Mouse (Mus musculus) heart, embryonic 13.5 days (tissue): ENCODE results near the gene Ube2k. TPM values are rescaled to one million over a fixed set of nuclear protein-coding genes. Genes with fewer than 3 reads are reported as not detected.
"Not testable (repeated sequence)": the region's sequence is repeated elsewhere in the genome, so short reads cannot be mapped to it uniquely, and the experiment has no call there.

Source experiments
- ATAC-seq: fragments of 200-750 bp; cut with Nextera tagmentation; 2 replicates; pipeline ENCODE4 v1.8.0; 2017; ENCODE audit warnings: moderate TSS enrichment; ENCODE audit not compliant: insufficient number of reproducible peaks, low FRiP score, low TSS enrichment; ENCODE audit errors: extremely low read depth
- H3K27ac ChIP-seq: fragments of 300-500 bp; sonication (generic); replicated peaks from 2 replicates; pipeline ENCODE4 v1.5.1; 2015; ENCODE audit warnings: moderate library complexity, mild to moderate bottlenecking, inconsistent platforms
- H3K27me3 ChIP-seq: fragments of 300-500 bp; sonication (generic); replicated peaks from 2 replicates; pipeline ENCODE4 v1.6.1; 2015; ENCODE audit warnings: mild to moderate bottlenecking, inconsistent platforms
- H3K36me3 ChIP-seq: fragments of 300-500 bp; sonication (generic); 2 replicates; pipeline ENCODE4 v1.6.1; 2015; ENCODE audit warnings: mild to moderate bottlenecking, inconsistent platforms
- H3K4me1 ChIP-seq: fragments of 300-500 bp; sonication (generic); 2 replicates; pipeline ENCODE4 v1.6.1; 2015; ENCODE audit warnings: inconsistent platforms
- H3K4me2 ChIP-seq: fragments of 300-500 bp; sonication (generic); 2 replicates; pipeline ENCODE4 v1.6.1; 2015; ENCODE audit warnings: inconsistent platforms, mild to moderate bottlenecking, moderate library complexity
- H3K4me3 ChIP-seq: fragments of 300-500 bp; sonication (generic); 2 replicates; pipeline ENCODE4 v1.5.1; 2015; ENCODE audit warnings: moderate library complexity, mild to moderate bottlenecking, inconsistent platforms
- H3K9ac ChIP-seq: fragments of 300-500 bp; sonication (generic); 2 replicates; pipeline ENCODE4 v1.6.1; 2015; ENCODE audit warnings: inconsistent platforms, mild to moderate bottlenecking, moderate library complexity
- H3K9me3 ChIP-seq: fragments of 300-500 bp; sonication (generic); 2 replicates; pipeline ENCODE4 v1.6.1; 2016; ENCODE audit warnings: inconsistent platforms
- WGBS: fragments of 180-500 bp; shearing (Covaris S2); methylation state at CpG from one replicate; pipeline ENCODE4 v1.1.7; 2015; ENCODE audit warnings: mixed read lengths; 5-methylcytosine and 5-hydroxymethylcytosine counted together
- polyA plus RNA-seq: library from polyadenylated mRNA; unstranded; fragments of >200 nt; fragmentation: Nextera tagmentation; extraction: Ambion mirVana; gene quantifications from 2 replicates; pipeline ENCODE4 v1.2.1, GENCODE M21; 2015

Gene Ube2k
- polyA plus RNA-seq, 1 experiment from 2014 or later: 124 TPM

DNA sequence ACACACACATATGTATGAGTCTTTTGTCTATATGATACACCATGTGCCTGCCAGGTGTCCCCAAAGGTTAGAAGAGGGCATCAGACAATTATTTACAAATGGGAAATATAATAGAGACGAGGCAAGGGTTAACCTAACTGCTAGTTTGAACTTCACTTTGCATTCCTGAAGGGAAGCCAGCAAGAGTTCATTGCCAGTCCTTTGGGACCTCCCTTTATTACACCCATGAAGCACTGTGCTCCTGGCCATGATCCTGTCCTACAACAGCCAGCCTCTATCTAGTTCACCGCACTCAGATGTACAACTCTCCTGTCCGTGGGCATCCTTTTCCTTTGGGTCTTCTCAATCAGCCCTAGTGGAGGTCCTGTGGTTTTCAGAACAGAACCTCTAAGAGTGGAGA lies 23.5 kb upstream of the Ube2k start:
- ATAC-seq: no peak
- WGBS: 74% methylated on average over 3 of the region's 3 CpGs
- no peaks in the 10 kb centered on the region for H3K27me3 ChIP-seq
- no peak overlapping the region for H3K9ac ChIP-seq
- no peak overlapping the region for H3K27ac ChIP-seq
- no peaks in the 10 kb centered on the region for H3K36me3 ChIP-seq
- 0 out of 2 replicates have a peak, but pooled peaks cover 3% of the 10 kb centered on the region for H3K4me1 ChIP-seq
- 0 out of 2 replicates have a peak, but pooled peaks cover 3% of the 10 kb centered on the region for H3K9me3 ChIP-seq
- no peak overlapping the region for H3K4me3 ChIP-seq
- H3K4me2 ChIP-seq: no peak overlapping the region

DNA sequence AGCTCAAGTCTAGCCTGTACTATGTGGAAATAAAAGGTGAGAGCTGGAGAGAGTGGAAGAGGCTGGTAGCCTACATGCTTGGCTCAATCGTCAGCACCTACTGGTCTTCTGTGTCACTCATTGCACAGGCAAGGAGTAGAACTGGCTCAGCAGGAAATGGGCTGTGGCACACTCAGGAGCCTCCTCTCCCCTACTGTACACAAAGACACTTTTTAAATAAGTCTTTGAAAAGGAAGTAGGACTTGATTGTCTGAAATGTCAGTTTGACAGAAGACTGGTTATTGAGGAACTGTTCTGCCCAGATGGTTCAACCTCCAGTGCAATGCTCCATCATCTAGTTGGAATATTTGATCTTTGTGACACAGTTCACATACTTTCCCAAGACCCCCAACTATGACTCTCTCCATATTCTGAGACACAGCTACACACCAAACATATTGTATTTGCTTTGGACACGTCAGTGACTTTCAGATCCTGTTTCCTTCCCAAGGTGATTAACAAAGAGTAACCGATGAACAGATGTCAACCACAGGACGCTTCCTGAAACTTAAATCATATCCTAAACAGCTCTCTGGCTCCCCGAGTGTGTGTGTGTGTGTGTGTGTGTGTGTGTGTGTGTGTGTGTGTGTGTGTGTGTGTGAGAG lies 22.3 kb upstream of the Ube2k start:
- Histone ChIP-seq H3K27me3 (no peaks in the 10 kb centered on the region), H3K27ac (no peak overlapping the region), H3K4me2 (no peak overlapping the region), H3K9me3 (0 out of 2 replicates have a peak, but pooled peaks cover 3% of the 10 kb centered on the region), H3K9ac (no peak overlapping the region), H3K4me3 (no peak overlapping the region), H3K4me1 (0 out of 2 replicates have a peak, but pooled peaks cover 3% of the 10 kb centered on the region), H3K36me3 (no peaks in the 10 kb centered on the region)
- WGBS: 54% methylated on average over 5 of the region's 5 CpGs
- no peak for ATAC-seq

DNA sequence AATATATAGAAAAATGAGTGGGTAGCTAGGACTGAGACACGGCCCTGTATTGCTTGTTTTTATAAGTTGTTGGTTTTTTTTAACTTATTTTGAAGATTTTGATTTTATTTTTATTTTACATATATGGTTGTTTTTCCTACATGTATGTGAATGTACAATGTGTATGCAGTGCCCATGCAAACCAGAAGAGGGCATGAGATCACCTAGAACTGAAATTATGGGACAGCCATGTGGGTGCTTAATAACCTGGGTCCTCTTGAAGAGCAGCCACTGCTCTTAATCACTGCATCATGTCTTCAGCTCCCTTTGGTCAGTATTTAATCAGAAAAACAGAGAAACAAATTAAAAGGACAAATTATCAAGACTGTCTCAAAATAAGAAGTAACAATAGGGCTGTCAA lies 15.2 kb upstream of the Ube2k start:
- ATAC-seq: no peak
- 77% methylated on average over 1 of the region's 1 CpGs for WGBS
- Histone ChIP-seq H3K9ac (no peak overlapping the region), H3K4me1 (no peaks in the 10 kb centered on the region), H3K27me3 (no peaks in the 10 kb centered on the region), H3K4me2 (no peak overlapping the region), H3K9me3 (0 out of 2 replicates have a peak, but pooled peaks cover 3% of the 10 kb centered on the region), H3K4me3 (no peak overlapping the region), H3K36me3 (no peaks in the 10 kb centered on the region), H3K27ac (no peak overlapping the region)

DNA sequence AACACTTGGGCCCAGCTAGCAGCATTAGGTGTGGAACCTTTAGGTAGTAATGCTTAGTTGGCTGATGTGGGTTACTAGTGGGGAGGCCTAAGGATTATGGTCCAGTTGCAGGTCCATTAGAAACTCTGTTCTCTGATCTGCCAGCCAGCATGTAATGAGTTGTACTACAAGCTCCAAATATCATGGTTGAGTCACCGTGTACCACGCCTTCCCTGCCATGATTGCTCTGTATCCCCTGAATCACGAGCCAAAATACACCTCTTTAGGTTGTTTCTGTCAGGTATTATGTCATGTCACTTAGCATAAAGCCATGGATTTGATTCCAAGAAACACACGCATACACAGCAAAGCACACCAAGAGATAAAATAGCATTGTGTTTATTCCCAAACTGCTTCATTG lies 12.2 kb upstream of the Ube2k start:
- Histone ChIP-seq H3K4me1 (no peaks in the 10 kb centered on the region), H3K9me3 (no peaks in the 10 kb centered on the region), H3K27ac (no peak overlapping the region), H3K27me3 (no peaks in the 10 kb centered on the region), H3K36me3 (no peaks in the 10 kb centered on the region), H3K9ac (no peak overlapping the region), H3K4me2 (no peak overlapping the region), H3K4me3 (no peak overlapping the region)
- ATAC-seq: no peak
- 78% methylated on average over 4 of the region's 4 CpGs for WGBS

DNA sequence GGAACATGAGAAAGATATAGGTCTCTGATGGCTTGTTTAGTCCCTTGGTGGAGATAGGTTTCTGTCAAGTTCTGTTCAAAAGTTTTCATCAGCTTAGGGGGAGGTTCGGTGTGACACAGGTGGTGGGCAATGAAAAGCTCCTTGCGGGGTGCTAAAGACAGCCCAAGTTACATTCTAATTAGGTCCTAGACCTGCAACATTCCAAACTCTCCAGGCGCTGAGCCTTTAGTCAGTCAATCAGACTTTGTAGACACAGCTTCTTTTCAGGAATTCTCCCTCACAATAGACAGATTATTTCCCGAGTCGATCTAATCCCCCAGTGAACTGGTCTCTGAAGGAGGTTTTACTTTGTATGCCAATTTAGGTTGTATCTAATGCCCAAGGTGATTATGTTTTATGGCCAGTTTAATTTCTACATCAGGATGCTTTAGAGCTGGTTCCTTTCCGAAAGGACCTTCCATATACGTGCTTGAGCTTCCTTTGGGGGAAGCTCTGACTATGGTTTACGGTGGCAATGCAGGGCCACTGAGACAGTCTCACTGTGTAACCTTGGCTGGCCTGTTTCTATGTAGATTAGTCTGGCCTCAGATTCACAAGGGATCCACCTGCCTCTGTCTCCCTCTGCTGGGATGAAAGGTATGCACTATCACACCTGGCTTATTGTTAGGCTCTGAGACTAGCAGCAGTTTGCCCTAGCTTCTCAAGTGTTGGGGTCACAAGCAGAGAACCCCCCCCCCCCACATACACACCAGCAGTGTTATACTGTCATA lies 11.2 kb upstream of the Ube2k start:
- Histone ChIP-seq H3K9ac (no peak overlapping the region), H3K36me3 (no peaks in the 10 kb centered on the region), H3K27me3 (no peaks in the 10 kb centered on the region), H3K4me1 (no peaks in the 10 kb centered on the region), H3K4me2 (no peak overlapping the region), H3K27ac (no peak overlapping the region), H3K9me3 (no peaks in the 10 kb centered on the region), H3K4me3 (no peak overlapping the region)
- 14% methylated on average over 8 of the region's 8 CpGs for WGBS
- no peak for ATAC-seq

DNA sequence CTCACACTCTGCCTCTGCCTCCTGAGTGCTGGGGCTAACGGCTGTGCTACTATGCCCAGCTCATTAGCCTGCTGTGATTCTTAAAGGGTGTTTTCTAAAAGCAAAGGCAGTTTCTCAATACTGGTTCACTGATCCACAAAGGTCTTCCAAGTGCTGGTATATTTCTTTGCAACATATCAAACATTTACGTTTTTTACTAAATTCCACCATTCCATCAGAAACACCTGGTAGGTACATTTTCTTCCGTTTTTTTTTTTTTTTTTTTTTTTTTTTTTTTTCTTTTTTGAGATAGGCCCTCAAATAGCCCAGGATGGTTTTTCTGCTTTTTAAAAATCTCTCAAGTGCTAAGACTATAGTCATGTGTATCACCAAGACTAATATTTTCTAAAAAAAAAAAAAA lies 5.8 kb upstream of the Ube2k start:
- Histone ChIP-seq H3K4me2 (no peak overlapping the region), H3K36me3 (no peaks in the 10 kb centered on the region), H3K4me1 (peaks cover 7% of the 10 kb centered on the region), H3K9ac (no peak overlapping the region), H3K4me3 (no peak overlapping the region), H3K27ac (no peak overlapping the region), H3K9me3 (no peaks in the 10 kb centered on the region), H3K27me3 (no peaks in the 10 kb centered on the region)
- ATAC-seq: no peak
- 71% methylated on average over 3 of the region's 3 CpGs for WGBS

DNA sequence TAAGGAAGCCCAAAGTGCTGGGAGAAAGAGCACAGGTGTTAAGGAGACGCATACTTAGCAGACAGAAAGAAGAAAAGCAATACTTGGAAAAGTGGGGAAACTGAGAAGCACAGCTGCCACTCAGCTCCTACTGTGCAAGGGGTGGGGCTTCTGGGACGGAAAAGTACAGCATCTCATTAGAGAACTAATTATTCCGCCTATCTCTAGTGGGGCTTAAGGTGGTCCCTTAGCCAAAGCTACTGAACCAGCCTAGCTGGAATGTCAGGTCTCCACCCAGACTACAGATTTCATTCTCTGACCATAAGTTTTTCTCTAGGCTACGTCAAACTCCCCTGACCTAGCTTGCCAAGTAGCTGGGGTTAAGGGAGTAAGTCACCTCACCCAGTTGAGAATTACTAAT lies 2.5 kb upstream of the Ube2k start:
- Histone ChIP-seq H3K27ac (no peak overlapping the region), H3K4me1 (peaks cover 18% of the 10 kb centered on the region), H3K9me3 (no peaks in the 10 kb centered on the region), H3K36me3 (no peaks in the 10 kb centered on the region), H3K9ac (no peak overlapping the region), H3K27me3 (no peaks in the 10 kb centered on the region), H3K4me2 (no peak overlapping the region), H3K4me3 (no peak overlapping the region)
- ATAC-seq: no peak
- 68% methylated on average over 4 of the region's 4 CpGs for WGBS

DNA sequence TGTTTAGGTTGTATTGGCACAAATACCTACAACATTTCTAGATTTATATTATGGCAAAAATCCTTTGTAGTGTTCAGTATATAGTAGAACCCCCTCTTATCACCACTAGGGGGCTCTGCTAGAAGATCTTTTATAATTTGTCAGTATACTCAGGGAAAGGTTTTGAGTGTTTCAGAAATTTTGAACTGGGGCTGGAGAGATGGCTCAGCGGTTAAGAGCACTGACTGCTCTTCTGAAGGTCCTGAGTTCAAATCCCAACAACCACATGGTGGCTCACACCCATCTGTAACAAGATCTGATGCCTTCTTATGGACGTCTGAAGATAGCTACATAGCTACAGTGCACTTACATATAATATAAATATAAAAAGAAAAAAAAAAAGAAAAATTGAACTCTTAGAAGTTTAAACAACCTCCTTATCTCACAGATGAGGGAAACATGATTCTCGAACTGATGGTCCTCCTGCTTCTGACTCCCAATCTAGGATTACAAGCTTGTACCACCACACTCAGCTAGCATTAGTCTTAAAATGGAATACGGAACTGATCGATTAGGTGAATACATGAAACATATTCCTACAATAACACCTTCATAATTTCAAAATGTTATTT lies 1.5 kb upstream of the Ube2k start:
- Histone ChIP-seq H3K4me3 (peak overlapping the region; percentile 96; the same call in 1 of the 2 replicates), H3K4me1 (peaks cover 20% of the 10 kb centered on the region), H3K9ac (no peak overlapping the region), H3K9me3 (no peaks in the 10 kb centered on the region), H3K27ac (no peak overlapping the region), H3K36me3 (no peaks in the 10 kb centered on the region), H3K4me2 (peak overlapping the region; percentile 73; the same call in 1 of the 2 replicates), H3K27me3 (no peaks in the 10 kb centered on the region)
- WGBS: 73% methylated on average over 5 of the region's 5 CpGs
- no peak for ATAC-seq

DNA sequence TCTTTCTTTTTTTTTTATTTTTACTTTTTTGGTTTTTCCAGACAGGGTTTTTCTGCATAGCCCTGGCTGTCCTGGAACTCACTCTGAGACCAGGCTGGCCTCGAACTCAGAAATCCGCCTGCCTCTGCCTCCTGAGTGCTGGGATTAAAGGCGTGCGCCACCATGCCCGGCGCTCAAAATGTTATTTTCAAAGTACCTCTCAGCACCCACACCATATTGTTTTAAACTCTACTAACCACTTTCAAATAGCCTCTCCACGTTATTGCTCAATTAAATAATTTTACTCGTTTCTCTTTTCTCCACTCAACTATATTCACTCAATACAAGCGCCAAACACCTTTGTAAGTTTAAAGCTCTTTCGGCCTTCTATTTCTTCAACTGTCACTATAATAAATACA lies 966 bp upstream of the Ube2k start:
- Histone ChIP-seq H3K4me3 (peak overlapping the region; percentile 96), H3K9ac (peak overlapping the region; percentile 99), H3K27ac (peak overlapping the region; percentile 100), H3K4me2 (peak overlapping the region; percentile 73), H3K4me1 (peaks cover 20% of the 10 kb centered on the region)
- ATAC-seq, H3K9me3 ChIP-seq, H3K27me3 ChIP-seq, H3K36me3 ChIP-seq: not testable (repeated sequence)
- WGBS: 75% methylated on average over 10 of the region's 10 CpGs

DNA sequence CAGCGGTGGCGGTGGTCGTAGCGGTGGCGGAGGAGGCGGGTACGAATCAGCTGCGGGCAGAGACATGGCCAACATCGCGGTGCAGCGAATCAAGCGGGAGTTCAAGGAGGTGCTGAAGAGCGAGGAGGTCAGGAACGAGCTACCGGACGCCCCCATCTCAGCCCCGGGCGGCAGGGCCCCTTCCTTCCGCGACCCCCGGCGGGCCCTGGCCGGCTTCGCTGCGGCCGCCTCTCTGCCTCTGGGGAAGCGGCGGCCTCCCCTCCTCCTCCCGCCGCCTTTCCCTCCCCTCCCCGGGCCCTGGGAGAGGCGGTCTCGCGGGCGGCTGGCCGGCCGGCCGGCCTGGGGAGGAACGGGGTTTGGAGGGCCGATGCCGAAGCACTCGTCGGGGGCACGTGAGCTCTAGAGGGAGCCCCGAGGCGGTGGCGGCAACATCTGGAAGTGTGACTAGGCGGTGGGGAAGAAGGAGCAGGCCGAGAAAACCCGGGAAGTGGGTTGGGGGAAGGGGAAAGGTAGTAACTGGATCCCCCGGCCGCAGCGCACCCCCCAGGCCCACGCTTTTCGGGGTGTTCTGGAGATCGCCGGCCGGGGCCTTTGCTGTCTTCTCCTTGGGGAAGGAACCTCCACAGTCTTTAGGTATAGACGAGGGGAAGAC lies 513 bp downstream of the Ube2k start:
- under 1% methylated on average over 55 of the region's 59 CpGs for WGBS
- Histone ChIP-seq H3K4me1 (peaks cover 25% of the 10 kb centered on the region), H3K27ac (peak overlapping the region; percentile 100), H3K9ac (peak overlapping the region; percentile 99), H3K27me3 (no peaks in the 10 kb centered on the region), H3K9me3 (no peaks in the 10 kb centered on the region), H3K4me2 (peak overlapping the region; percentile 73), H3K36me3 (no peaks in the 10 kb centered on the region), H3K4me3 (peak overlapping the region; percentile 96)
- ATAC-seq: peak; percentile 77

DNA sequence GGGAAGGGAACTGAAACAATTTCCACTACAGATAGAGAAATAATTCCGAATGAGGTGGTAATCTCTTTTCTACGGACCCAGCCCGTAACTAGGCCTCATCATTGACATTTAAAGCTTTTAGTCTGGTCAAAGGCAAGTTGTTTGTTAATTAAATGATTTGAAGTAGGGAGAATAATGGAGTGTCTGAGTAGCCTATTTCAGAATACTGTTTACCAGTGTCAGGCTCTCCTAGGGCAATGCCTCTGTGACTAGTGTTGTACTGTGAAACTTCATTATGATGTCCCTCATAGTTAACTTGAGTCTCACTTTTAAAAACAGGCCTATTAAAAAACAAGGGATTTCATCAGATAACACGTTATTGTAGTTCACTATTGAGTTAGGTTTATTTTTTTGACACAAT lies 1.1 kb downstream of the Ube2k start:
- Histone ChIP-seq H3K9ac (peak overlapping the region; percentile 99), H3K4me3 (peak overlapping the region; percentile 96), H3K4me2 (peak overlapping the region; percentile 73), H3K9me3 (no peaks in the 10 kb centered on the region), H3K4me1 (peaks cover 28% of the 10 kb centered on the region), H3K27ac (peak overlapping the region; percentile 100), H3K36me3 (no peaks in the 10 kb centered on the region), H3K27me3 (no peaks in the 10 kb centered on the region)
- no peak for ATAC-seq
- 0% methylated on average over 4 of the region's 4 CpGs for WGBS
